Mouse (Mus musculus): ENCODE measurements at regions not wholly inside any gene's neighbourhood (a gene's known extent, or its start where the extent isn't known, plus 50 kb on each side); places are given as distances from the start of the nearest gene placed in this dataset.

DNA sequence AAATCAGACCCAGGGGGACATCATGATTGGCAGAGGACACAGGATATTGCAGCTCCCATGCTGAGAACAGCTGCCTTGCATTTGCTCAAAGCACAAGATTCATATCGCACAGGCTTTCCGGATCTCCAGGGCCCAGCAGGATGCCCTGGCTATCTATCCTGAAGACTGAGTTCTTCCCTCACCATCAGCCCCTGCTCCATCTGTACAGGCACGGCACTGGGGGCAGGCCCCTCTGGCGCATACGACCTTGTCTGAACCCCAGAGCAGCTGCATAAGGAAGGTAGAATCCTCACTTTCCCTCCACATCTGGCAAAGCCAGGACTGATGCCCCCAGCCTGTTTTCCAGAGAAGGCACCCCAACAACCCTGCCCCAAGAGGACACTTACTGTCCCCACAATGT, 266.8 kb downstream of the Tns1 start:
- H3K4me3 ChIP-seq, result no peak overlapping the region
- no peak overlapping the region for H3K27ac ChIP-seq
- H3K27me3 ChIP-seq (replicated peaks), result no peaks in the 10 kb centered on the region
- H3K9me3 ChIP-seq, result no peaks in the 10 kb centered on the region
- H3K9ac ChIP-seq, result no peak overlapping the region
- H3K4me1 ChIP-seq, result 0 out of 2 replicates have a peak, but pooled peaks cover 5% of the 10 kb centered on the region
- WGBS, result 65% methylated on average over 5 of the region's 5 CpGs
- H3K36me3 ChIP-seq (replicated peaks), result no peaks in the 10 kb centered on the region
- no peak overlapping the region for H3K4me2 ChIP-seq
- ATAC-seq (replicated peaks), result no peak

DNA sequence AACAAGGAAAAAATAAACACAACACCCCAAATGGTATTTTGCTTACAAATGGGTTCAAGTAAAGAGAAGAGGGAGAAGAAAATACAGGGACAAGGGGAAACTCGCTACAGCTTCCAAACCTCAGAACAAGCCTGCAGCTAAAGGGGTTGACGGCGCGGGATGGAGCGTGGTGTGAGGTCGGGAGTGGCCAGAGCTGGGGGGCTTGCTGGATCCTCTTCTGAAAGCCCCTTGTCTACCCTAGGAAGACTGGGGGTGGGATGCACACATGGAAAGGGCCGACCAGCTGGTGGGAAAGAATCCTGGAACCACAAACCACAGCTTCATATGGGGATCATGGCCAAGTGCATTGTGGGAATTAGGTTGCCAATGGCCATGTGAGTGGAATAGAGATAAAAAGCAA, 267.4 kb downstream of the Tns1 start:
- Histone ChIP-seq H3K9me3 (no peaks in the 10 kb centered on the region), H3K27me3 (replicated peaks) (no peaks in the 10 kb centered on the region), H3K36me3 (replicated peaks) (no peaks in the 10 kb centered on the region), H3K4me2 (no peak overlapping the region), H3K27ac (no peak overlapping the region), H3K4me1 (0 out of 2 replicates have a peak, but pooled peaks cover 3% of the 10 kb centered on the region), H3K4me3 (no peak overlapping the region), H3K9ac (no peak overlapping the region)
- ATAC-seq (replicated peaks), result no peak
- WGBS, result 95% methylated on average over 7 of the region's 7 CpGs

DNA sequence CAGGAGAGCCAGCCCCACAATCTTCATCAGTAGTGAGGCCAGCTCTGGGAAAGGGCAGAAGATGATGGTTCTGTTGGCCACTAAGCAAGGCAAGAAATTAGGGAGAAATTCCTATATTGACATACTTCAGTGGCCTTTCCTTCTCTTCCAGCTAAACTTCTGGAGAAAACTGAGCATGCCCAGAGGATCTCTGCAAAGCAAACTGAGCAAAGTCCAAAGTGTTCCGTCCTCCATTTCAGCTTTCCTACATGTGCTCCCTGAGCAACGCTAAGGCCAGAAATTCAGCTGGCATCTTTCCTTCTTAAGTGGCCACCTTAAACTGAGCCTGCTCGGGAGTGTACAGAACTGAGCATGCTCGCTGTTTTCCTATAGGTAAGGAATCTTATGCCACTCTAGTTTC, 268.9 kb downstream of the Tns1 start:
- no peaks in the 10 kb centered on the region for H3K9me3 ChIP-seq
- H3K27me3 ChIP-seq (replicated peaks), result no peaks in the 10 kb centered on the region
- no peak overlapping the region for H3K27ac ChIP-seq
- H3K4me2 ChIP-seq, result no peak overlapping the region
- no peak overlapping the region for H3K4me3 ChIP-seq
- 93% methylated on average over 4 of the region's 4 CpGs for WGBS
- 0 out of 2 replicates have a peak, but pooled peaks cover 3% of the 10 kb centered on the region for H3K4me1 ChIP-seq
- ATAC-seq (replicated peaks), result no peak
- no peaks in the 10 kb centered on the region for H3K36me3 ChIP-seq (replicated peaks)
- no peak overlapping the region for H3K9ac ChIP-seq

DNA sequence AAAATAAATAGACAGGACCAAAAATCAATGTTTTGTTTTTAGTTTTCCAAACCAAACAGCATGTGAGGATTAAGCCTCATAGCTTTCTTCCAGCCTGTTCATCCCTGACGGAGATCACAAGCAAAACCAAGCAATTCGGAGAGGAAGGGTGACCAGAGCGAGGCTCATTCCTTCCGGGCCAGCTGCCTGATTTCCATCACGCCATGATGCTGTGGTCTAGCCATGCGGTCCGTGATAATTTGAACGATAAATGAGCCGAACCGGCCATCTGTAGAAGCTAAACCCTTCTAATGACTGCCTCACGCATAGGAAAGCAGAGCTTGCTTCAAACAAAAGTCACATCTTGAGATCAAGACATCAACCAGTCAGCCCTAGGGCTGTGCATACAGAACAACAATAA, 270.4 kb downstream of the Tns1 start:
- no peak overlapping the region for H3K27ac ChIP-seq
- no peak overlapping the region for H3K9ac ChIP-seq
- H3K4me3 ChIP-seq, result no peak overlapping the region
- no peaks in the 10 kb centered on the region for H3K9me3 ChIP-seq
- ATAC-seq (replicated peaks), result no peak
- 0 out of 2 replicates have a peak, but pooled peaks cover 3% of the 10 kb centered on the region for H3K4me1 ChIP-seq
- H3K4me2 ChIP-seq, result no peak overlapping the region
- no peaks in the 10 kb centered on the region for H3K36me3 ChIP-seq (replicated peaks)
- 56% methylated on average over 11 of the region's 11 CpGs for WGBS
- H3K27me3 ChIP-seq (replicated peaks), result no peaks in the 10 kb centered on the region

DNA sequence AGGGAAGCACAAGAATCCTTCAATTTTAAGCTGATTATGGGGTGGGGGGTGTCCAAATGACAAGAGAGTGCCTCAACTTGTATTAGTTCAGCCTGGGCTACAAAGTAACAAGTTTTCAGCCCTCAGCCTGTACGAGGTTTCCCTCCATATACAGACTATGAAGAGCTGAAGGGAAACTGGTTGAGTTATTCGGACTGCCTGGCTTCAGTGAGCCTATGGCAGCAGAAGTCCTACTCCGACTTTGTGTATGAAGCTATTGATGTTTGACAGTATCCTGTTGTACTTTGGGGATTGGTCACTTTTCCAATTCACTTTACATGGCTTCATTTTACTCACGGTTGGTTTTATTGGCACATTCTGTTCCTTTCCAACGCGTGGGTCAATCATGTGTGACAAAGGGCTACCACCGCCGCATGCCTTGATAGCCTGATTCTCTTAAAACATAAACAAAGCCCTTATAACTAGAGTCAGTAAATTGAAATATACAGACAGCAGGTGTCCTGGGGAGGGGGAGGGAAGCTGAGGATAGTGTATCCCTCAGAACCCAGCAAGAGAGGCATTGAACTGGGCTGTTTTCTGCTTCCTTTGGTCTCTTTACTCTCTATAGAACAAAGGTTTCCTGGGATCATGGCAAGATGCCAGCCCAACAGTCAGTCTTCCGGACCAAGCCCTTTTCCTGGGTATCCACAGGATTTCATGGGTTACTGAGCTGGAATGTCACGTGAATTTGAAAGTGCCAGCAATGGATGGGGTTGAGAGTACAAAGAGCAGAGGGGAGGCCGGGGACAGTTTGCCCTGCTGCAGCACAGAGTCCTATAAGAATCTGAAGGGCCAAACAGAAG, 273.9 kb downstream of the Tns1 start:
- H3K9me3 ChIP-seq, result no peaks in the 10 kb centered on the region
- no peak overlapping the region for H3K27ac ChIP-seq
- no peak overlapping the region for H3K4me2 ChIP-seq
- no peaks in the 10 kb centered on the region for H3K36me3 ChIP-seq (replicated peaks)
- 0 out of 2 replicates have a peak, but pooled peaks cover 3% of the 10 kb centered on the region for H3K27me3 ChIP-seq (replicated peaks)
- H3K4me1 ChIP-seq, result no peaks in the 10 kb centered on the region
- H3K9ac ChIP-seq, result no peak overlapping the region
- WGBS, result 28% methylated on average over 11 of the region's 11 CpGs
- H3K4me3 ChIP-seq, result no peak overlapping the region
- ATAC-seq (replicated peaks), result peak; percentile 77

DNA sequence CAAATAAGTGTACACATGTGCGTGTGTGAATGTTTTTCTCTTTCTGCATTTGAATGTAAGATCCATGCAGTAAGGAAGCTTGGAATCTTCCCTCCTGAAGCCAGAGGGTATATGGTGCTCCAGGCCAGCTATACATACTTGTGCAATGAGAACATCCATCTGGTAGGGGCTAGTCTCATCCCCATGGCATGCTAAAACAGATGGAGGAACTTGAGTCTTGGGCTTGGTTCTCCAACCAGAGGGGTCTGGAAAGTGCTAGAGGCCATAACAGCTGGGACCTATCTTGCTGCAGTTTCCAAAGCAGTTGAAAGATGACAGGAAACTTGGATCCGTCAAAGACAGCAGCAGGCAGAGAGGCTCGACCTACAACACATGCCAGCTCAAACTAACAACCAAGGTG, 275.9 kb downstream of the Tns1 start:
- H3K9ac ChIP-seq, result no peak overlapping the region
- H3K9me3 ChIP-seq, result no peaks in the 10 kb centered on the region
- 0 out of 2 replicates have a peak, but pooled peaks cover 3% of the 10 kb centered on the region for H3K27me3 ChIP-seq (replicated peaks)
- no peak overlapping the region for H3K4me3 ChIP-seq
- H3K36me3 ChIP-seq (replicated peaks), result no peaks in the 10 kb centered on the region
- no peak for ATAC-seq (replicated peaks)
- WGBS, result 90% methylated on average over 3 of the region's 3 CpGs
- H3K4me2 ChIP-seq, result no peak overlapping the region
- H3K4me1 ChIP-seq, result no peaks in the 10 kb centered on the region
- H3K27ac ChIP-seq, result no peak overlapping the region

DNA sequence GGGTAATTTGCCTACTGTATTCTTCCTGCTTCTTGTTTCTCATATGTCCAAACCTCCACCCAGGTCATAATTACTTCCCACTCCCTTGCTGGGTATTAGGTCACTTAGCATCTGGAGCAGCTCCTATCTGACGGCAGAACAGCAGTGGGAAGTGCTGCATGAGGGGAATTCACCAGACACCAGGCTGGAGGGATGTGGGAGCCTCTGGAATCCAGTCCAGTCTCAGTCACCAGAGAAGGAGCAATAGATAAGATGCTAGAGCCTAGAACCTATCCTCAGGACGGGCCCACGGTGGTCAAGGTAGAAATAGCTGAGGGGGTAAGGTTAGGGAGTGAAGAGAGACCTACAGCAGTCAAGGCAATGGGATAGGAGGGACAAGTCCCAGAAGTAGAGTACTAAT, 277.1 kb downstream of the Tns1 start:
- H3K4me1 ChIP-seq, result no peaks in the 10 kb centered on the region
- H3K27me3 ChIP-seq (replicated peaks), result 0 out of 2 replicates have a peak, but pooled peaks cover 3% of the 10 kb centered on the region
- ATAC-seq (replicated peaks), result no peak
- no peak overlapping the region for H3K4me3 ChIP-seq
- H3K9me3 ChIP-seq, result no peaks in the 10 kb centered on the region
- H3K27ac ChIP-seq, result no peak overlapping the region
- no peak overlapping the region for H3K4me2 ChIP-seq
- no peaks in the 10 kb centered on the region for H3K36me3 ChIP-seq (replicated peaks)
- 87% methylated on average over 3 of the region's 3 CpGs for WGBS
- H3K9ac ChIP-seq, result no peak overlapping the region

DNA sequence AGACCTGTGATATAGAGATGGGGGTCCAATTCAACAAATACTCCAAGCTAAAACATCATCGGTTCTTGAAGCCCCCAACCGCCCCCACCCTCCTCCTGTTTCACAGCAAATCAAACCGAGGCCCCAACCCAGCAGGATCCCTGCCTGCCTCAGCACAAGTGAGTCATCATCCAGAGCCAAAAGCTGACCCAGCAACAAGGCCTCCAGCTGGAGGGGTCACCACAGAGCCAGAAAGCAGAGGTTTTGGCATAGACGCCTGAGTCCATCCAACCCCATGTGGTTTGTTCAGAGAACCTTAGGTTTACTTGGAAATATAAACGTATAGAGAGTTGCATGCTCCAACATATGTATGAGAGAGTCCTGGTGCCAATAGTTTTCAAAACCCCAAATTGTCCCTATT, 279.1 kb downstream of the Tns1 start:
- no peak overlapping the region for H3K4me3 ChIP-seq
- 0 out of 2 replicates have a peak, but pooled peaks cover 3% of the 10 kb centered on the region for H3K27me3 ChIP-seq (replicated peaks)
- H3K9me3 ChIP-seq, result no peaks in the 10 kb centered on the region
- no peak for ATAC-seq (replicated peaks)
- no peaks in the 10 kb centered on the region for H3K4me1 ChIP-seq
- no peak overlapping the region for H3K27ac ChIP-seq
- no peak overlapping the region for H3K4me2 ChIP-seq
- no peak overlapping the region for H3K9ac ChIP-seq
- 74% methylated on average over 5 of the region's 5 CpGs for WGBS
- H3K36me3 ChIP-seq (replicated peaks), result no peaks in the 10 kb centered on the region

DNA sequence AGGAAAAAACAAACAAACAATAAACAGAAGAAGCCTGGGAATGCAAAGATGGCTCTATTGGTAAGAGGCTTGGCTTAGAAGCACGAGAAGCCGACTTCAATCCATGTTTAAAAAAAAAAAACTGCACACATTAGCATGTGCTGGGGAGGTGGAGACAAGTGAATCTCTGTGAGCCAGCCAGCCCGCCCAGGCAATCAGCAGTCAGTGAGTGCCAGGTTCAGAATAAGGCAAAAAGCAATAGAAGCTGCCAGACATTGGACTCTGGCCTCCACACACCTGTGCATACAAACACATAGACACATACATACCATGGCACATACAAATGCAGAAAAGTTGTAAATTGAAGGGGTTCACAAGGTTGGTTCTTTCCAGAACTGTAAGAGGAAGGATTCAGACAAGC, 279.7 kb downstream of the Tns1 start:
- WGBS, result 68% methylated on average over 3 of the region's 3 CpGs
- Histone ChIP-seq H3K36me3 (replicated peaks) (no peaks in the 10 kb centered on the region), H3K27me3 (replicated peaks) (0 out of 2 replicates have a peak, but pooled peaks cover 3% of the 10 kb centered on the region), H3K4me1 (no peaks in the 10 kb centered on the region), H3K27ac (no peak overlapping the region), H3K4me3 (no peak overlapping the region), H3K9me3 (no peaks in the 10 kb centered on the region), H3K4me2 (no peak overlapping the region), H3K9ac (no peak overlapping the region)
- no peak for ATAC-seq (replicated peaks)

DNA sequence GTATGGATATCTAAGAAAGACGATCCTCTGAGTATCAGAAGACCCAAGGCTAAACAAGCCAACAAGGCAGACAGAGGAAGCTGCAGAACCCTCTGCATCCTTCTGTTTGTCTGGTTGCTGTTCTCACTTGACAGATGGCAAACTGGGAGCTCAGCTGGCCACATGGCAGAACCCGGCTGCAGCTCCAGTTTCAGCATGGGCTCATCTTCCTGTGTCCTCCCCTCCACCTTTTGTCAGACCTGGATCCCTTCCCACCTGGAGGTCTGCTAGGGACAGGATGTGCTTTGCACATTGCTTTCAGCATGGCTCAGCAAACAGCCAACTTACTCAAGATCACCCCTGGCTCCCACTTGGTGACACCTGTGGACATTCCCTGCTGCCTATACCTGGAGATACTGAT, 284.9 kb downstream of the Tns1 start:
- H3K9ac ChIP-seq, result no peak overlapping the region
- no peak overlapping the region for H3K4me3 ChIP-seq
- H3K4me2 ChIP-seq, result no peak overlapping the region
- no peaks in the 10 kb centered on the region for H3K4me1 ChIP-seq
- no peak for ATAC-seq (replicated peaks)
- no peak overlapping the region for H3K27ac ChIP-seq
- 84% methylated on average over 2 of the region's 2 CpGs for WGBS
- H3K9me3 ChIP-seq, result no peaks in the 10 kb centered on the region
- H3K27me3 ChIP-seq (replicated peaks), result no peaks in the 10 kb centered on the region
- no peaks in the 10 kb centered on the region for H3K36me3 ChIP-seq (replicated peaks)

DNA sequence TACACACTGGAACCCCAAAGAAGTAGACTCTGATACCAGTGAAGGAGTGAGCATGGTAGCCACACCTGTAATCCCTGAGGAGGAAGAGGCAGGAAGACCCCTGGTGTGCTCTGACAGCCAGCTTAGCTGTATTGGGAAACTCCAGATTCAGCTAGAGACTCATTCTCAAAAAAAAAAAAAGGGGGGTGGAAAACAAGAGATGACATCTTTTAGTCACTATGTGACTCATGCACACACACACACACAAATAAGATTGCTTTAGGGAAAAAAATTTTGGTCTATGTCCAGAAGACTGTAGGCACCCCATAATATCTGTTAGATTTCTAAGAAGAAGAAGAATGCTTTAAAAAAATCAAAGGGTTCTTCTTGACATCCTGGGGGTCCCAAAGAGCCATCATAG, 287.6 kb downstream of the Tns1 start:
- Histone ChIP-seq H3K4me2 (no peak overlapping the region), H3K9me3 (no peaks in the 10 kb centered on the region), H3K9ac (no peak overlapping the region), H3K27me3 (replicated peaks) (no peaks in the 10 kb centered on the region), H3K27ac (no peak overlapping the region), H3K4me1 (no peaks in the 10 kb centered on the region), H3K36me3 (replicated peaks) (no peaks in the 10 kb centered on the region), H3K4me3 (no peak overlapping the region)
- no peak for ATAC-seq (replicated peaks)

DNA sequence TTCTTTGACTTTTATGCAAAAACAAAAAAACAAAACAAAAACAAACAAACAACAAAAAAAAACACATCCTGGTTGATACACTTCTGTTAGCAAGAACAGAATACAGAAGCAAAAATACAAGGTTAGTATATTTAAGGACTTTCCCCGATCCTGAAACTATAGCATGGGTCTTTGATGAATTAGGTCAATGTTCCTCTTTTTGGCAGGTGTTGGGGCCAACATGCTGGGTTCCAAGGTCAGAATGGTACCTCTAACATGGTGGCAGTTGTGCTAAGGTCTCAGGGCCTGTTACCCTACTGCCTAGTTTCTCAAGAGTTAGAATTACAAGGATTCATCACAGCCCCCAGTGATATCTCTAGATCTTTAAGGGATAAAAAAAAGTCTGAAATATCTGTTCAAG, 289.7 kb downstream of the Tns1 start:
- Histone ChIP-seq H3K4me2 (no peak overlapping the region), H3K27me3 (replicated peaks) (no peaks in the 10 kb centered on the region), H3K9ac (no peak overlapping the region), H3K36me3 (replicated peaks) (no peaks in the 10 kb centered on the region), H3K27ac (no peak overlapping the region), H3K4me3 (no peak overlapping the region), H3K9me3 (no peaks in the 10 kb centered on the region), H3K4me1 (no peaks in the 10 kb centered on the region)
- WGBS, result 89% methylated on average over 1 of the region's 1 CpGs
- no peak for ATAC-seq (replicated peaks)

DNA sequence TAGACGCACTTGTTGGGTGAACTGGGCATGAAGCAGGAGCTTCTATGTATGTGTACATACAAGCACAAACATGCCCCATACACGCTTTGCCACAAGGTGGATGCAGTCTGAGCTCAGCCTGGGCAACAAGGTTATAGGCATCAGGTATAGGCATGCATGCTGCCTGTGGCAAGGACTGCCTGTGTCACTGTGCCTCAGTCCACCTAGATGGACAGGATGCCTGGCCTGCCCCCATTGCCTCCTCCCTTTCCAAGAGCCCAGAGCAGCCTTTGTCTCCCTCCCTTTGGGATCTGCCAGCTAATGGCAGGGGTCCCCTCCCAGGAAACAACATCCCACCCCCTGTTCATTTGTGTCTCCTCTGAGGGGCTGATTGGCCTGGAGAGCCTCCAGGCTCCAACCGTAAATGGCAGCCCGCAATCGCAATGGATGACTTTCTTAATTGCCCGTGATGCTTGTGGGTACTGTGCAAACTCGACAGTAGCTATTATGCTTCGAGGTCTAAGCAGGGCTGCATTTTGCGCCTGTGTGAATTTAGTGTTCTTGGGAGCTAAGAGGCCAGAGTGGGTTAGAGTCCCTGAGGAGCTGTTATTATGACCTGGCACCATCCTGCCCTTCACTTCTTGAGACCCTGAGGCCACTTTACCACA, 293.6 kb downstream of the Tns1 start:
- 73% methylated on average over 9 of the region's 9 CpGs for WGBS
- Histone ChIP-seq H3K4me3 (no peak overlapping the region), H3K27ac (no peak overlapping the region), H3K9ac (no peak overlapping the region), H3K4me1 (peaks cover 6% of the 10 kb centered on the region), H3K9me3 (no peaks in the 10 kb centered on the region), H3K27me3 (replicated peaks) (no peaks in the 10 kb centered on the region), H3K4me2 (no peak overlapping the region), H3K36me3 (replicated peaks) (no peaks in the 10 kb centered on the region)
- ATAC-seq (replicated peaks), result no peak
